Mouse (Mus musculus) CH12.LX (cell line): Measurements from ENCODE around the gene Fgfr2. TPM values are rescaled to one million over a fixed set of nuclear protein-coding genes. Genes with fewer than 3 reads are reported as not detected.

Experiments
- DNase-seq: peaks from one replicate; pipeline ENCODE4 v3.0.0-alpha.2; 2013; ENCODE audit errors: extremely low read depth
- H3K27ac ChIP-seq: 2 replicates; pipeline ENCODE4 v1.5.1; 2012; ENCODE audit warnings: low read depth, mild to moderate bottlenecking, control low read depth, moderate library complexity; ENCODE audit not compliant: insufficient read depth
- H3K27me3 ChIP-seq: replicated peaks from 2 replicates; pipeline ENCODE3; 2012; ENCODE audit warnings: inconsistent platforms
- H3K36me3 ChIP-seq, 2 experiments: replicated peaks in 1 of 2; 2 replicates each; pipeline versions ENCODE3 to v1.6.1; 2012; ENCODE audit warnings: inconsistent platforms in 1 of 2, low read length in 1 of 2, mild to moderate bottlenecking in 1 of 2, mixed read lengths in 1 of 2, moderate library complexity in 1 of 2; ENCODE audit not compliant: control insufficient read depth in 1 of 2, insufficient read depth in 1 of 2
- H3K4me1 ChIP-seq, 2 experiments: 2 replicates each; pipeline ENCODE4 v1.6.1; 2012; ENCODE audit warnings: inconsistent platforms in 1 of 2, moderate library complexity in 1 of 2; ENCODE audit not compliant: insufficient read depth in 2 of 2, control insufficient read depth in 1 of 2
- H3K4me2 ChIP-seq: 2 replicates; pipeline ENCODE4 v1.6.1; 2012; ENCODE audit warnings: low read depth, mild to moderate bottlenecking, control low read depth; ENCODE audit not compliant: poor library complexity, insufficient read depth, severe bottlenecking
- H3K4me3 ChIP-seq, 3 experiments: fragments of 150-350 bp in 1 of 3; sonication (generic) in 1 of 3; replicated peaks in 1 of 3; 2 replicates each; pipeline versions ENCODE3 to v1.5.1; 2011 to 2012; ENCODE audit warnings: low read depth in 2 of 3, low read length in 2 of 3, mild to moderate bottlenecking in 2 of 3, moderate library complexity in 2 of 3, control low read depth in 1 of 3, improper control_type of control experiment in 1 of 3, inconsistent platforms in 1 of 3, mixed read lengths in 1 of 3; ENCODE audit not compliant: poor library complexity in 1 of 3
- H3K79me2 ChIP-seq: replicated peaks from 2 replicates; pipeline ENCODE4 v1.6.1; 2012; ENCODE audit warnings: mild to moderate bottlenecking, moderate library complexity; ENCODE audit not compliant: control insufficient read depth, poor library complexity, insufficient read depth, severe bottlenecking; ENCODE audit errors: extremely low read depth
- H3K9ac ChIP-seq: 2 replicates; pipeline ENCODE4 v1.6.1; 2012; ENCODE audit warnings: low read depth, mild to moderate bottlenecking, control low read depth, moderate library complexity; ENCODE audit not compliant: insufficient read depth
- H3K9me3 ChIP-seq: replicated peaks from 2 replicates; pipeline ENCODE3; 2012; ENCODE audit warnings: low read length, inconsistent platforms, mixed read lengths
- CTCF ChIP-seq, 2 experiments: IDR thresholded peaks in 1 of 2; conservative IDR thresholded peaks in 1 of 2; 2 replicates each; pipeline ENCODE4 v1.5.1; 2011 to 2012; ENCODE audit warnings: low read depth in 2 of 2, low read length in 2 of 2, improper control_type of control experiment in 1 of 2, inconsistent platforms in 1 of 2, mild to moderate bottlenecking in 1 of 2, moderate library complexity in 1 of 2
- ELF1 ChIP-seq: IDR thresholded peaks from 2 replicates; pipeline ENCODE4 v1.6.1; 2014; ENCODE audit warnings: low read depth, mild to moderate bottlenecking, inconsistent platforms, low read length, improper control_type of control experiment
- EP300 ChIP-seq: IDR thresholded peaks from 2 replicates; pipeline ENCODE4 v1.6.1; 2011; ENCODE audit warnings: low read length, improper control_type of control experiment
- ETS1 ChIP-seq: conservative IDR thresholded peaks from 2 replicates; pipeline ENCODE4 v1.6.1; 2012; ENCODE audit warnings: low read depth, mild to moderate bottlenecking, inconsistent platforms, low read length, improper control_type of control experiment, moderate library complexity
- GABPA ChIP-seq: IDR thresholded peaks from 2 replicates; pipeline ENCODE4 v1.6.1; 2012; ENCODE audit warnings: low read depth, low read length, improper control_type of control experiment, inconsistent platforms; ENCODE audit not compliant: insufficient replicate concordance
- JUN ChIP-seq: IDR thresholded peaks from 2 replicates; pipeline ENCODE4 v1.6.1; 2011; ENCODE audit warnings: low read depth, mild to moderate bottlenecking, low read length, improper control_type of control experiment, moderate library complexity; ENCODE audit not compliant: insufficient read depth
- JUND ChIP-seq: conservative IDR thresholded peaks from 2 replicates; pipeline ENCODE4 v1.6.1; 2011; ENCODE audit warnings: low read depth, low read length, improper control_type of control experiment
- KAT2A ChIP-seq: IDR thresholded peaks from 2 replicates; pipeline ENCODE4 v1.6.1; 2012; ENCODE audit warnings: low read length, improper control_type of control experiment, inconsistent platforms; ENCODE audit not compliant: insufficient replicate concordance
- MAFK ChIP-seq: IDR thresholded peaks from 2 replicates; pipeline ENCODE4 v1.6.1; 2011; ENCODE audit warnings: low read length, improper control_type of control experiment; ENCODE audit not compliant: insufficient replicate concordance
- MAX ChIP-seq: IDR thresholded peaks from 2 replicates; pipeline ENCODE4 v1.6.1; 2011; ENCODE audit warnings: low read length, improper control_type of control experiment
- MYC ChIP-seq: IDR thresholded peaks from 2 replicates; pipeline ENCODE4 v1.6.1; 2011; ENCODE audit warnings: low read depth, mild to moderate bottlenecking, improper control_type of control experiment, low read length
- NELFE ChIP-seq: IDR thresholded peaks from 2 replicates; pipeline ENCODE4 v1.6.1; 2011; ENCODE audit warnings: low read depth, low read length, improper control_type of control experiment
- NRF1 ChIP-seq: IDR thresholded peaks from 2 replicates; pipeline ENCODE4 v1.6.1; 2014; ENCODE audit warnings: low read depth, mild to moderate bottlenecking, inconsistent platforms, low read length, improper control_type of control experiment, moderate library complexity
- PAX5 ChIP-seq: IDR thresholded peaks from 2 replicates; pipeline ENCODE4 v1.6.1; 2012; ENCODE audit warnings: low read length, inconsistent platforms, mixed read lengths
- POLR2A ChIP-seq: IDR thresholded peaks from 2 replicates; pipeline ENCODE4 v1.6.1; 2011; ENCODE audit warnings: low read depth, mild to moderate bottlenecking, improper control_type of control experiment, low read length
- RAD21 ChIP-seq: IDR thresholded peaks from 2 replicates; pipeline ENCODE4 v1.6.1; 2011; ENCODE audit warnings: low read depth, mild to moderate bottlenecking, low read length, improper control_type of control experiment, moderate library complexity
- SIN3A ChIP-seq: IDR thresholded peaks from 2 replicates; pipeline ENCODE4 v1.6.1; 2012; ENCODE audit warnings: low read length, improper control_type of control experiment, inconsistent platforms
- SMC3 ChIP-seq: IDR thresholded peaks from 2 replicates; pipeline ENCODE4 v1.6.1; 2011; ENCODE audit warnings: low read depth, low read length, improper control_type of control experiment
- TBP ChIP-seq: conservative IDR thresholded peaks from 2 replicates; pipeline ENCODE4 v1.6.1; 2011; ENCODE audit warnings: low read depth, low read length, improper control_type of control experiment
- TCF12 ChIP-seq: IDR thresholded peaks from 2 replicates; pipeline ENCODE4 v1.6.1; 2014; ENCODE audit warnings: low read depth, mild to moderate bottlenecking, inconsistent platforms, low read length, improper control_type of control experiment
- UBTF ChIP-seq: IDR thresholded peaks from 2 replicates; pipeline ENCODE4 v1.6.1; 2012; ENCODE audit warnings: low read depth, mild to moderate bottlenecking, inconsistent platforms, low read length, improper control_type of control experiment, moderate library complexity
- USF1 ChIP-seq: IDR thresholded peaks from 2 replicates; pipeline ENCODE4 v1.6.1; 2014; ENCODE audit warnings: low read depth, mild to moderate bottlenecking, inconsistent platforms, low read length, improper control_type of control experiment
- ZMIZ1 ChIP-seq: IDR thresholded peaks from 2 replicates; pipeline ENCODE4 v1.6.1; 2012; ENCODE audit warnings: low read depth, mild to moderate bottlenecking, inconsistent platforms, low read length, improper control_type of control experiment
- ZNF384 ChIP-seq: IDR thresholded peaks from 2 replicates; pipeline ENCODE4 v1.6.1; 2012; ENCODE audit warnings: low read depth, low read length, improper control_type of control experiment, inconsistent platforms
- dilution Hi-C: fragments of 300-500 bp; cut with MboI; formaldehyde crosslinking; loops from 2 replicates; pipeline ENCODE4 v1.14.3; 2020; ENCODE audit warnings: low sequenced_read_pairs; ENCODE audit not compliant: extremely low pct_unique_long_range_greater_than_20kb, extremely low pct_ligation_motif_present
- in situ Hi-C: fragments of 300-500 bp; cut with MboI; formaldehyde crosslinking; loops from 3 replicates; pipeline ENCODE4 v1.14.3; 2019; ENCODE audit warnings: low sequenced_read_pairs, low pct_ligation_motif_present, low pct_unique_long_range_greater_than_20kb, mixed read lengths
- polyA plus RNA-seq: library from polyadenylated mRNA; unstranded; fragments of >175 nt; gene quantifications from 2 replicates; pipeline ENCODE4 v1.2.1, GENCODE M21; 2012; ENCODE audit warnings: low read depth; ENCODE audit not compliant: insufficient read length
- total RNA-seq, 2 experiments: library from RNA; depleted of rRNA; stranded (reverse); fragments of 300-350 nt in 1 of 2; fragments of >200 nt in 1 of 2; gene quantifications; 2 replicates each; pipeline ENCODE4 v1.2.3; 2012 to 2014

Fgfr2 gene
- total and polyA plus RNA-seq, 3 experiments: not detected

DNA sequence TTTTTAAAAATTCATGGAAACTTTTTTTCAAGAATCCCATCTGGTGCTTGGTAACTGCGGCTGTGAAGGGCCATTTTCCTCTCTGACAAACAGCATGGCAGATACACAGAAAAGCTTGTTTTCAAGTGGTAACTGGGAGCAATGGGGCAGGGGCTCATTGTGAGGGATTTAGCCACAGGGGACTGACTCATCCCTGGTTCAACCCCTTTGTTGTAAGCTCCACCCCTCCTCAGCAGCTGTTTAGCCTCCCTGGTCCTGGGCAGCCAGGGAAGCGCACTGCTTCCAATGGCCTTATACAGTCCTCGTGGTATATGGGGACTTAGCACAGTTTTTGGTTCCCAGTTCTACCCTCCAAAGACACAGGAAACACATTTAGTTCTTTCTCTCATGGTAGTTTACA lies 1426.3 kb downstream of the Fgfr2 start:
- H3K4me1 ChIP-seq: no peaks in the 10 kb centered on the region
- H3K4me2 ChIP-seq: no peak overlapping the region
- H3K4me3 ChIP-seq: no peak overlapping the region
- H3K9ac ChIP-seq: no peak overlapping the region
- dilution Hi-C loops (no loop called here), in situ Hi-C loops (no loop called here)
- H3K27ac ChIP-seq: no peak overlapping the region
- no peak for DNase-seq
- no peaks in the 10 kb centered on the region for H3K36me3 ChIP-seq
- H3K9me3 ChIP-seq: no peaks in the 10 kb centered on the region
- no peaks in the 10 kb centered on the region for H3K79me2 ChIP-seq
- H3K27me3 ChIP-seq: peaks cover 85% of the 10 kb centered on the region
- TF ChIP-seq KAT2A (no peak), ETS1 (no peak), ZNF384 (no peak), USF1 (no peak)

DNA sequence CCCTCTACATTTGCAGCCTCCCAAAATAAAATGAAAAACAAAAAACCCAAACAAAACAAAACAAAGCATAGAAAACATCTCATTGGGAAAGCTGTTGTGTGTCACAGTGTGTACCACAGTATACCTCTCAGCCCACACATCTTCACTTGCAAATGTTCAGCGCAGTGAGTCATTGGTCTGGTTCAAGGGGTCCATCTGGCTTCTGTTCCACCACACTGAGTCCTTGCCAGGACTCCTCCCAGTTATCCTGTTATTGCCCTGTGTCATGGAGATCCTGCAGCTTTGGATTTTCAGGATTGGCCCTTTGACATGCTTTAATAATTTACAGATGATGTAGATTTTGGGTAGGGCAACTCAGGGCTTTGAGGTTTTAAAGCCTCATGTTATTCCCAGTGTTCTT lies 1435.8 kb downstream of the Fgfr2 start:
- dilution Hi-C loops: no loop called here
- peaks cover 2% of the 10 kb centered on the region for H3K9me3 ChIP-seq

DNA sequence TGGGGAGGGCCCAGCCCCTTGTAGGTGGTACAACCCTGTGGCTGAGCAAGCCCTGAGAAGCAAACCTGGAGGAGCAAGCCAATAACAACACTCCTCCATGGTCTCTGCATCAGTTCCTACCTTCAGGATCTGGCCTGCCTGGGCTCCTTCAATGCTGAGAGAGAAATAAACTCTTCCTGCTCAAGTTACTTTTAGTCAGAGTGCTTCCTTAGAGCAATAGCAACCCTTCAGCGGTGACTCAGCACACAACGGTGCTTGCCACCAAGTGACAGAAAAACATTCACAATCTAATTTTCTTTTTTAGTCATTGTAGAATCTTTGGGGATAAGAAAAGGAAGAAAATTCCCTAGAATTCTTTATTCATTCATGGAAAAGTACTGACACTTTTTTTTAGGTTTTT lies 1446.0 kb downstream of the Fgfr2 start:
- in situ Hi-C loops (no loop called here), dilution Hi-C loops (no loop called here)
- no peak for TF ChIP-seq TCF12
- no peak for TF ChIP-seq JUN
- no peak for TF ChIP-seq MYC
- no peak for TF ChIP-seq MAFK
- TF ChIP-seq POLR2A: no peak
- TF ChIP-seq SMC3: no peak
- no peak for TF ChIP-seq PAX5
- no peak for TF ChIP-seq ELF1
- TF ChIP-seq MAX: no peak
- TF ChIP-seq KAT2A: no peak
- no peak for TF ChIP-seq RAD21
- TF ChIP-seq EP300: no peak
- no peak for TF ChIP-seq NRF1
- TF ChIP-seq UBTF: no peak

More for the DNA sequence above, 1435.8 kb downstream of the Fgfr2 start:
- Histone ChIP-seq H3K27me3 (peaks cover 96% of the 10 kb centered on the region), H3K27ac (no peak overlapping the region), H3K4me1 (no peaks in the 10 kb centered on the region), H3K36me3 (no peaks in the 10 kb centered on the region), H3K9ac (no peak overlapping the region), H3K4me3 (no peak overlapping the region), H3K79me2 (no peaks in the 10 kb centered on the region), H3K4me2 (no peak overlapping the region)
- no peak for DNase-seq
- in situ Hi-C loops: no loop called here
- no peak for TF ChIP-seq ZMIZ1
- no peak for TF ChIP-seq CTCF (conservative IDR thresholded peaks at IDR 0.05 in 1 of 2, IDR thresholded peaks at IDR 0.05 in 1 of 2; ENCODE audit: low read depth in 2 of 2, low read length in 2 of 2)
- no peak for TF ChIP-seq ELF1
- no peak for TF ChIP-seq UBTF
- TF ChIP-seq NELFE: no peak
- no peak for TF ChIP-seq RAD21
- no peak for TF ChIP-seq GABPA
- TF ChIP-seq ZNF384: no peak
- no peak for TF ChIP-seq MAFK
- no peak for TF ChIP-seq SMC3
- no peak for TF ChIP-seq SIN3A
- TF ChIP-seq TBP: no peak
- no peak for TF ChIP-seq POLR2A
- no peak for TF ChIP-seq JUND

More for the DNA sequence above, 1446.0 kb downstream of the Fgfr2 start:
- no peak for DNase-seq
- H3K9me3 ChIP-seq: no peaks in the 10 kb centered on the region
- H3K79me2 ChIP-seq: no peaks in the 10 kb centered on the region
- no peak overlapping the region for H3K4me2 ChIP-seq
- H3K4me1 ChIP-seq: no peaks in the 10 kb centered on the region
- H3K36me3 ChIP-seq: no peaks in the 10 kb centered on the region
- no peak overlapping the region for H3K9ac ChIP-seq
- H3K4me3 ChIP-seq: no peak overlapping the region
- peaks cover 74% of the 10 kb centered on the region for H3K27me3 ChIP-seq
- H3K27ac ChIP-seq: no peak overlapping the region
